Mouse (Mus musculus): ENCODE data around the gene T2. TPM values are rescaled to one million over a fixed set of nuclear protein-coding genes. Genes with fewer than 3 reads are reported as not detected.
"Not testable (repeated sequence)": the region's sequence is repeated elsewhere in the genome, so short reads cannot be mapped to it uniquely, and the experiment has no call there.

T2 gene
- total RNA-seq, 2 experiments from 2014 or later, result not detected

GRCm38 (mm10) chr17:8361281-8362103, 5.7 kb downstream of the T2 start:
- no peak for DNase-seq (ENCODE audit: low spot score in 2 of 2)

GRCm38 (mm10) chr17:8367514-8368480, 12.0 kb downstream of the T2 start:
- no peak for DNase-seq (ENCODE audit: low spot score in 2 of 2)

DNA sequence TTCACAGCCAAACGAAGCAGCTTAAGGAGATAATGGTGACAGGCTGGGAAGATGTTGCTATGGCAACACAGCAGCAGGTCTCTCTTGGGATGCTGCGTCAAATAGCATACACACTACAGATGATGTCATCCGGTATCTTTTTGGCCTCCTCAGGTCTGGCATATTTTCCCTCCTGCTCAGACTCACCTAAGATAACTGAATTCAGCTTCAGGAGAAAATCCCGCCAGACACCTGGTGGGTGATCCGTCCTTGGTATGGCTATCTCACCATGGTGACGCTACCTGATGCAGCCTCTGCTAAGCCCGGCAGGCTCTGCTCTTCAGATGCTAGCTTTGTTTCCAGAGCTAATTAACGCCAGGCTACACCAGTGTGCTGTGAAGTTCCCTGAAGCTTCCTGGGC, 12.8 kb downstream of the T2 start:
- no peak for DNase-seq (ENCODE audit: low spot score in 2 of 2)

GRCm38 (mm10) chr17:8369171-8369570, 13.4 kb downstream of the T2 start:
- no peak for DNase-seq (ENCODE audit: low spot score in 2 of 2)

DNA sequence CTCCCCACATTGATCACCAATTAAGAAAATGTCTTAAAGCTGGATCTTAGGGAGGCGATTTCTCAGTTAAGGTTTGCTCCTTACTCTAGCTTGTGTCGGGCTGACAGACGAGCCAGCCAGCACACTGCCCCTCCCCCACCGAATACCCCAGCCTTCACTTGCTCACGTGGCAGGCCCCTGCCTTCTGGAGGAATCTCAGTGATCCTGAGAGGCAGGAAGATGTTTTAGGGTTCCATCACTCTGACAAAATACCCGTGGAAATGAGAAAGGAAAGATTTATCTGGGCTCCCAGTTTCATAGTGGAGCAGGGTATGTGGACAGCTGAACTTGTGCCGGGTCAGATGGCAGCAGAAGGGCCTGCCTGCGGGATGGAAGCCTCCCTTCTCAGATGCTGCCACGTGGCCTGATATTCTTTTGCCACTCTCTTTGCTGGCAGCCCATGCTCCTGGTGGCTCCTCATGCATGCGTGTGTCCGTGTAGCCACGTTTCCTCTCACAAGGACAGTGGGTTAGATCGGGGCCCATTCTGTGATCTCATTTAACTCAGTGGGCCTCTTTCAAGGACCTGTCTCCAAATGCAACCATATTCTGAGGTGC, 14.9 kb downstream of the T2 start:
- no peak for DNase-seq (ENCODE audit: low spot score in 2 of 2)

DNA sequence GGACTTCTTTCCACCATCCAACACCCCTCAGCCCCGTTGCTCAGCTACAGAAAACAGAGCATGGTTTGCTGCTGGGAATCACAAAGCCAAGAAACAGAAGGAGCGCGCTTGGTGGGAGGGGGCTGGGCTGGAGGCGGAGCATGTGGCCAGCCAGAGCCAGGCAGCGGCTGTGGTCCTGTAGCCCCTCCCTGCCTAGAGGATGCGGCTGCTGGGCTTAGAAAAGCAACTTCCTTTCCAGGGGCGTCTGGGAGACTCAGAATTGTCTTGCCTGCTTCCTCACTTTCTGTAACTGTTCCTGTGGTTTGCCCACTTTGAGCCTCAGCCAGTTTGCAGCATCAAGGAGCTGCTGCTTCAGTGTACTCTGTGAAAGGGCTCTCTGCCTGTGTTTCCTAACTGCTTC, 16.0 kb downstream of the T2 start:
- DNase-seq (ENCODE audit: low spot score in 2 of 2), result peak; percentile 31 to 68

GRCm38 (mm10) chr17:8372286-8373046, 16.7 kb downstream of the T2 start:
- peak; percentile 64 to 74 for DNase-seq (ENCODE audit: low spot score in 2 of 2)

DNA sequence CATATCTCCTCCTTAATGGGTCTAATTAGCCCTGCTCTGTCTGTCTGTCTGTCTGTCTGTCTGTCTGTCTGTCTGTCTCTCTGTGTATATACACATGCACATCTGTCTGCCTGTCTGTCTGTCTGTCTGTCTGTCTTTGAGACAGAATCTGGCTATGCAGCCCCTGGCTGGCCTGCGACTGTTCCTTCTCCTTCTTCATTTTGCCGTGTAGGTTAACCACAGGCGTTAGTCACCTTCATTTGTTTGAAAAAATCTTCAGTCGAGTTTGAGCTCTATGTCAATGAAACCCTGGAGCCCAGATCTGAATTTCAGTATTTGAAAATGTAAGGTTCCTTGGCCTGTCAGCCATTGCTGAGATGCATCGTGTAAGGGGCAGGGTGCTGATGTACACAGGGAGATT, 21.5 kb downstream of the T2 start:
- DNase-seq (ENCODE audit: low spot score in 2 of 2), result no peak

- DNase-seq (ENCODE audit: low spot score in 2 of 2), result no peak
Measured at GRCm38 (mm10) chr17:8385441-8385840, 29.6 kb downstream of the T2 start.

DNA sequence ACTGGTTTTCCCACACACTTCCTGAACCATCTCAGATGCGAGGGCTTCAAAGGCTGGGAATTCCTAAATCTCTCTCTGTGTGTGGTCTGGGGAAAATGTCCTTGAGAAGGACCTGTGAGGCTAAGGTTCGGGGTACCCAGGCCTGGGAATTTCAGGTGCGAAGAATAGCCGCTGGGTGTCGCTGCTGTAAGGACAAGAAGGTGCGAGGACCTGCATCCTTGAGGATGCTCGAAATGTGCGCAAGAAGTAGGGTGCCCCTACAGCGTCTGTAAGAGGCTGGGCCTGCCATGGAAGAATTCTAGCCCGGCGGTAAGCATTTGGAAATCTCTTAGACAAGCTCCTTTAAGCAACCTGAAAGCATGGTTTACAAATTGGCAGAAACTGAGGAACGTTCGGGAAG, 32.7 kb downstream of the T2 start:
- DNase-seq (ENCODE audit: low spot score in 2 of 2), result no peak

- DNase-seq (ENCODE audit: low spot score in 2 of 2), result no peak
Measured at GRCm38 (mm10) chr17:8388990-8389789, 33.4 kb downstream of the T2 start.

DNA sequence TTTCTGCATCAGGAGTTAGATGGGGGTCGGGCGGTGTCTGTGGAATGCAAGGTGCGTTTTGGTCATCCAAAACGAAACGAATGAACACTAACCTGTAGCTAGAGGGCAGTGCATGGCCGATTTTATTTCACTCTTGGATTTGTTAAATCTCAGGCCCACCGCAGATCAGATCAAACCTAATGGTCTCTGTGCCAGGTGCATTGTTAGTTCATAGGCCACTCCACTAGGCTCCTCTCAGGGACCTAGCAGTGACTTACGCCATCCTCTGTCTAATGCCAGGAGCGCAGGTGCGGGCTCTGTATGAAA, 34.0 kb downstream of the T2 start:
- DNase-seq (ENCODE audit: low spot score in 2 of 2), result no peak

DNA sequence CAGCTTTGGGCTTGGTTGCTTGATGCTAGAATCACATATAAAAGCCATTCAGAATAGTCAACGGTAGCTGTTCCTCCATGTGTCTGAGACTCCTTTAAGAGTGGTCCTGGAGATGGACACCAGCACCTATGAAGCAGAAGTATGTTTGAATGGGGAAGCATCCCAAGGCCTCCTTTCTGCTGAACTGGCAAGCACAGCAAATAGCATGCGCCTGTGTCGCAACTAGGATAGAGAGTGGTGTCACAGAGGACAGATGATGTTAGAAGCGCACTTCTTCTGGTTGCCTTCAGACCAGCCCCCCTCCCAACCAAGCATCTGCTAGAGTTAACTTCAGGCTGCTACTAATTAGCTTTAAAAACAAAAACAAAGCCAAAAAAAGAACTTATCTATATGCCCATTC, 34.7 kb downstream of the T2 start:
- no peak for DNase-seq (ENCODE audit: low spot score in 2 of 2)

- no peak for DNase-seq (ENCODE audit: low spot score in 2 of 2)
Measured at GRCm38 (mm10) chr17:8396371-8396770, 40.6 kb downstream of the T2 start.

DNA sequence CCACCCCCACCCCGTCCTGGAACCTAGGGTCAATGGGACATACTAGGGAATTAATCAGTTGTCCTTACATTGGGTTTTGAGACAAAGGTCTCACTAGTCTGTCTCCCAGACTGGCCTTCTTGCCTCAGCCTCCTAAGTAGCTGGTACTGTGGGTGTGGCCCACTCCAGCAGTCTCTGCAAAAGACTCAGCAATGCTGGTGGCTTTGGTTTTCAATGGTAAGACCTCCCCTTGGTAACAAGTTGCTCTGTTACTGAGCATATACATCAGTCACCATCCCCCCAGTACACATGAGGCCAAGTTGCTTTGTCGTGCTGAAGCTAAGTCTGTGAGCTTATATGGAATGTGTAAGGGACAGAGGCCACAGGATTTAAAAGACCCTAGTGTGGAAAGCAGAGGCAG, 42.2 kb downstream of the T2 start:
- DNase-seq (ENCODE audit: low spot score in 2 of 2), result no peak

DNA sequence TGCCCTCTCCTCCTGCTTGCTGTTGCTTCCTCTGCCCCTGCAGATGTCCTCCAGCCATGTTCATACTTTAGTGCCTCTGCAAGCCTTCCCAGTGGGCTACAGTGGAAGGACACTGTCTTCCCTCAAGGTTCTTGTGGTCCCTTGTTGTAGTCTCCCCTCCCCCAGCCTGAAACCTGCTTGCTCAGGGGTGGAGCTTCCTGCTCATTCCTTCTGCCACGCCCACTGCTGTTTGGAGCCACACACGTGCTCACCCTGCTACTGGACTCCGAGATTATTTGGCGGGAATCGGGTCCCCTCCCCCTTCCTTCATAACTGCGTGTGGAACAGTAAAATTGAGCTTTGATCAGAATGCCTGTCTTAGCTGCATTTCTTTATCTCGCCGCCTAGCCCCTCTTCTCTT, 48.1 kb downstream of the T2 start:
- not testable (repeated sequence) for DNase-seq (ENCODE audit: low spot score in 2 of 2)

DNA sequence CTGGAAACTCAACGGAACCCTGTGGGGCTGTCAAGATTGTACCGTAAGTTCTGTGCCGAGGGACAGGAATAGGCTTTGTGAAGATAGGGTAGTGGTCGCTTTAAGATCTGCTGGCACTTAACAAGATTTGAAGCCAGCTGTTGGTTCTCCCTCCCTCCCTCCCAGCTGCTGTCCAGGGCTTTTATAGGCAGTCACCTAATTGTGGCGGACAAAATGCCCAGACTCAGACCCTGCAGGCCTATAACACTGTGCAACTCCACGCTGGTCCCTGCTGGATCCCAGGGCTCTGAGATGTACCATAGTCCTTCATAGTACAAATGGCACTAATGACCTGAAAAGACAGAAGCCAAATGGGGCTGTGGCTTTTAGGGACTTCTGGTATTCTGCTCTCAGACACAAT, 50.5 kb downstream of the T2 start:
- DNase-seq (ENCODE audit: low spot score in 2 of 2), result no peak

- DNase-seq (ENCODE audit: low spot score in 2 of 2), result not testable (repeated sequence)
Measured at GRCm38 (mm10) chr17:8408002-8408401, 52.2 kb downstream of the T2 start.

- DNase-seq (ENCODE audit: low spot score in 2 of 2), result no peak
Measured at GRCm38 (mm10) chr17:8408589-8409295, 53.0 kb downstream of the T2 start.

GRCm38 (mm10) chr17:8410330-8410729, 54.5 kb downstream of the T2 start:
- DNase-seq (ENCODE audit: low spot score in 2 of 2), result no peak

Measured in gastrocnemius, postnatal 4 days (tissue).